Mouse (Mus musculus): ENCODE measurements around the gene Rnf227.

The Rnf227 gene

GRCm38 (mm10) chr11:69331152-69331551 lies 9.1 kb upstream of the Rnf227 start:
- DNase-seq (ENCODE audit: low spot score): no peak

GRCm38 (mm10) chr11:69331929-69332405 lies 8.3 kb upstream of the Rnf227 start:
- peak; percentile 33 for DNase-seq (ENCODE audit: low spot score)

DNA sequence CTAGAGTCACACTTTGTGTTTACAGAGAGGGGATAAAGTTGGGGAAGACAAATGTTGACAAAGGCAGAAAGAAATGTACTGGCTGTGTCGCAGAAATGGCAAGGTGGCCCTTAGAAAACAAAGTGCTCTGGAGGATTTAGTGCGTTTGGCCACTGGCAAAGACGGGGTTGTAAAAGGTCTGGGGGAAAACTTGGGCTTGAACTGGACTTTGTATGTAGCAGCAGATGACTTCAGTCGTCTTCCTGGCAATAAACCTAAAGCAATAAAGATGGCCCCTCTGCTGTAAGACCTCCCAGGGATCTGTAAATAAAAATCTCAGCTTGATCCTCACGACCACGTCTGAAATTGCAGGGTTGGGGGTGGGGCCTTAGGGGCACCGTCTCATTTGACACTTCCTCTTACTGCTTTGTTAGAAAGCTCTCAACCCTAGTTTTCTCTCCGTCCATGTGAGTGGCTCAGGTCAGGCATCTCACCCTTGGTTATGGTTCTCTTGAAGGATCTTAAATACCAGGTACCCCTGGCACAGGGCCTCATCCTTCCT lies 7.5 kb upstream of the Rnf227 start:
- DNase-seq (ENCODE audit: low spot score): no peak

DNA sequence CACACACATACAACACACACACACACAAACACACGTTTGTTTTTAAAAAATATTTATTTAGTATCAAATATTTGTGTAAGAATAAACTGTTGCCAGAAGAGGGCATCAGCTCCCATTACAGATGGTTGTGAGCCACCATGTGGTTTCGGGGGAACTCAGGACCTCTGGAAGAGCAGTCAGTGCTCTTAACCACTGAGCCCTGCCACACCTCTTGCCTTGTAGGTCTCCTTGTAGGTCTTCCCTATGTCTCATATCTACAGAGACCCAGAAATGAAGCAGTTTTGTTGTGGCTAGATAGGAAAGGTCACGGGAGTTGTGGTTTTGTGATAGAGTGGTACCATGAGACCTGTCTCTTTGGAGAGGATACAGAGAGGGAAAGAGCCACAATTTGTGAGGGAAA lies 6.3 kb upstream of the Rnf227 start:
- DNase-seq (ENCODE audit: low spot score): no peak

DNA sequence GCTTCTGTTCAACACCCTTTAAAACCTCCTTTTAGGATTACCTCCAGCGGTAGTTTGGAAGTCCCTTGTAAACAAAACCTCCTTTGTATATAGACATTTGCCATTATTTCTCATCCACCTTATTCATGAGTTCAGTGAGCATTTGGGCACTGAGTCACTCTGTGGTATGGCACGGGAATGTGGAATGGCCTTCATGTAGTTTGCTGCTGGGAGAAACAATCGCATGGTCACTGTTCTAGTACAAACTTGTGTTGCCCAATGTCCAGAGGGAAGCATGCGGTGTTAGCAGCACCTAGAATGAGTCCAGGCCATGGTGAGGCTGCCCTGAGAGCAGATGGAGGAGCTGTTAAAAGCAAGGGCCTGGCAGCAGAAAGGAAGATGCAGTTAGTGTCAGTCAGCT lies 5.5 kb upstream of the Rnf227 start:
- no peak for DNase-seq (ENCODE audit: low spot score)

GRCm38 (mm10) chr11:69346441-69346840 lies 6.2 kb downstream of the Rnf227 start:
- no peak for DNase-seq (ENCODE audit: low spot score)

GRCm38 (mm10) chr11:69356544-69356943 lies 16.3 kb downstream of the Rnf227 start:
- DNase-seq (ENCODE audit: low spot score): no peak

- DNase-seq (ENCODE audit: low spot score): no peak
Observed at GRCm38 (mm10) chr11:69357690-69358089, 17.4 kb downstream of the Rnf227 start.

DNA sequence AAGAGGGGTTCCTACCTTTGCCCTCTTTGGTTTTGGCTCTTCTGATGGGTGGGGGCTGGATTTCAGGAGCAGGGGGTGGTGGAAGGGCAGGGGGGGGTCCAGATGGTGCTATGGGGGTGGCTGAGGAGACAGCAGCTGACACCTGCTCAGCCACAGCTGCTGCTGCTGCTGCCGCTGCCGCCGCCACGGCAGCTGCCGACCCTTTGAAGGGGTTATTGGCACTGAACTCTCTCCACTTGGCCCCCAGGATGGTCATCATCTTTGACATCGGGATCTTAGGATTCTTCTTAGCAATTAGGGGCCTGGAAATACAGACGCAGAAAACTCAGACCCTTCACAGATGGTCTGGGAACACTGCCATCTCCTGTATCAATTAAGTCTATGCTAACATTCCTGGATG lies 21.8 kb downstream of the Rnf227 start:
- DNase-seq (ENCODE audit: low spot score): no peak

- DNase-seq (ENCODE audit: low spot score): no peak
Observed at GRCm38 (mm10) chr11:69362479-69362878, 22.2 kb downstream of the Rnf227 start.

DNA sequence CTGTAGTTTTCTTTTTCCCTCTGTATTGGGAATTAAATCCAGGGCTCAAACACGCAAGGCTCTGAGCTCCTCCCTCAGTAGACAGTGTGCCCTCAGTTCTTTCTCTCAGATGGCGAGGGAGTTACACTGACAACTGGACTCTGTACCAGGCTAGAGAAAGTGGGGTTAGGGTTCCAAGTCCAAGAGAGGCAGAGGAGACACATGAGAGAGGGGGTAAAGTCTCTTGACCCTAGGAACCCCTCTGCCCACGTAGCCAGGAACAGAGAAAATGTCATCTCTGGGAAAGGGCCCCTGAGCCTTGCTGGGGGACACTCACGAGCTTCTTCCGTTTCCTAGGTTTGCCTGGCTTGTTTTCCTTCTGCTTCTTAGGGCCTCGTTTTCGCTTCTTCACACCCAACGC lies 24.1 kb downstream of the Rnf227 start:
- DNase-seq (ENCODE audit: low spot score): no peak

- DNase-seq (ENCODE audit: low spot score): peak; percentile 79
Observed at GRCm38 (mm10) chr11:69364910-69365309, 24.6 kb downstream of the Rnf227 start.

GRCm38 (mm10) chr11:69365722-69366121 lies 25.5 kb downstream of the Rnf227 start:
- DNase-seq (ENCODE audit: low spot score): no peak

DNA sequence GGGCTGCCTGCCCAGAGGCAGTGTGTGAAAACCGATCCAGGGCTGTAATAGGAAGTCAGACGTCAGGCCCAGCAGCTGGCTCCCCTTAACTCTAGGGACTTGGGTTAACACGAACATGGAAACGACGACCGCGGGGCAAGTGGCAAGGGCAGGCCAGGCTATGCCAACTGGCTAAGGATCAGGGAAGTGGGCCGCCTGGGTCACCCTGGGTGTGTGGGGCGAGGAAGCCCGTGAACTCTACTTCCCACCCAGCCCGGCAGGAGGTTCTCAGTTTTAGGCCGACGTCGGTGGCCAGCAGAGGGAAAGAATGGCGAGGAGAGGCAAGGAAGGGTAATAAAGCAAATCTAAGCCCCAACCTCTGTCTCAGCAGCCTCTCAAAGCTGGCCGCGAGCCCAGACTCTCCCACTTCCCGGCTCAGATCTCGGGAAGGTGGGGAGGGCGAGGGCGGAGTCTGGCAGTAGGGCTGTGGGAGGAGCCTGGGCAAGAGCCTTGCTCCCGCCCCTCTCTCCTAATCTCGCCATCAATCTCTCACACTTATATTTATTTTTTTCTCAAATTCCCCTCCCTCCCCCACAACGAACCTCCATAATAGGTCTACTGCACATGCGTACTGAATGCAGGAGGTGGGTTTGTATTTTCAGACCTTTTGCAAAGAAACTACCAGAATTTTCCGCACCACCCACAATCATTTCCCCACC lies 26.0 kb downstream of the Rnf227 start:
- DNase-seq (ENCODE audit: low spot score): peak; percentile 94

- DNase-seq (ENCODE audit: low spot score): no peak
Observed at GRCm38 (mm10) chr11:69366855-69367615, 26.8 kb downstream of the Rnf227 start.

DNA sequence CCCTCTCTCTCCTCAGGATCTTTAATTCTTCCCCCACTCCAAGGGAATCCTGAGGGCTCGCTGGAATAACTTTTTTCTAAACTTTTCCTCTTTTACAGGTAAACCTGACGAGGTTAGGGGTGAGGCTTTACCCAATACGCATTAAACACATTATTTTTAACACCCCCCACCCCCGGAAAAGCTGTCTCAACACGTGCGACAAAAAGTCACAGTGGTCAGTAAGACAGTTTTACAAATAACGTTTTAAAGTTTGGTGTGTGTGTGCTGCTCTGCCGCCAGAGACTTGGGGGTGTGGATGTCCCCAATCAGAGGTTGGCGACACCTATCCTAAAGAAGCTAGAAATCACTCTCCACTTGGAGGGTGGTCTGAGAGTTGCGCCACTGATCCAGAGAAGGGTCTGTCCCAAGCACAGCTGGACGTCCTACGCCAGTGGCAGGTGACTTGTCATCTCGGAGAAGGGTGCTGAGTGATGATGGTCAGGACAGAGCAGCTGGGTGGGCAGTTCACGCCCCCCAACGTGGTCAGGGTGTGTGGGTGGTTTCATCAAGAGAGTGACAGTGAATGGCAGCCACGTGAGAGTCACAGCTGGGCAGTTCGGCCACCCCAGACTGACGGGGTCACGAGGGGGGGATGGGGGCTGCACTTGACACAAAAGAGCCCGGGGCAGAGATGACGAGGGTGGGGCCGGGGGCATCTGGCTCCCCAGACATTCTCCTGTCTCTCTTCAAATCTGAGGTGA lies 27.5 kb downstream of the Rnf227 start:
- no peak for DNase-seq (ENCODE audit: low spot score)

- no peak for DNase-seq (ENCODE audit: low spot score)
Observed at GRCm38 (mm10) chr11:69368356-69369214, 28.3 kb downstream of the Rnf227 start.

DNA sequence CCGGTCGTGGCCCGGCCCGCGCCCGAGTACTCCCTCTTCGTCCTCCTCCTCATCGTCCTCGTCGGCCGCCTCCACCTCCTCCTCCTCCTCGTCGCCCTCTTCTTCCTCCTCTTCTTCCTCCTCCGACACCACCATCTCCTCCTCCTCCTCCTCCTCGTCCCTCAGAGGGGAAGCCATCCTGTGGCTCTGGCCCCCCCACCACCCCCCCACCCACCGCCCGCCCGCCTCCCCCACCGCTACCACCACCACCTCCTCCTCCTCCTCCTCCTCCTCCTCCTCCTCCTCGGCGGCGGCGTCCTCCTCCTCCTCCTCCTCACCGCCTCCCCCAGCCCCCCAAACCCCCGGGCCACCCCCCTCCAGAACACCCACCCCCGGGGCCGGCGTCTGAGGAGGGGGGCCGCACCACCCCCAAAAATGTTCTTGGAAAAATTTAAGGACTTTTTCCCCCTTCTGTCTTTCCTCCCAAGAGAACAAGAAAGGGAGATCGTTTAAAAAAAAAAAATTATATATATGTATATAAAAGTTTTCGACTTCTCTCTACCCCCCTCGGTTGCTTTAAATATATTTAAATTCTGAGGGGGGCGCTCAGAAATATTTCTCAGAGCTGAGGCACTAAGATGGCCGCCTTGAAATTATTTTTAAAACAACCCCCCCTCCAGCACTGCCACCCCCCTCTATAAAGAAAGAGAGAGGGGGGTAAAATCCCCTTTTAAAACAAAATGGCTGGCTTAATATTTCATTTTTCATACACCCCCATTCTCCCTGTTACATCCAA lies 29.1 kb downstream of the Rnf227 start, which contains the start of gene Chd3:
Gene Chd3, minus strand, starts transcription at position 192 of the 775 bp plus-strand sequence.
- DNase-seq (ENCODE audit: low spot score): no peak

DNA sequence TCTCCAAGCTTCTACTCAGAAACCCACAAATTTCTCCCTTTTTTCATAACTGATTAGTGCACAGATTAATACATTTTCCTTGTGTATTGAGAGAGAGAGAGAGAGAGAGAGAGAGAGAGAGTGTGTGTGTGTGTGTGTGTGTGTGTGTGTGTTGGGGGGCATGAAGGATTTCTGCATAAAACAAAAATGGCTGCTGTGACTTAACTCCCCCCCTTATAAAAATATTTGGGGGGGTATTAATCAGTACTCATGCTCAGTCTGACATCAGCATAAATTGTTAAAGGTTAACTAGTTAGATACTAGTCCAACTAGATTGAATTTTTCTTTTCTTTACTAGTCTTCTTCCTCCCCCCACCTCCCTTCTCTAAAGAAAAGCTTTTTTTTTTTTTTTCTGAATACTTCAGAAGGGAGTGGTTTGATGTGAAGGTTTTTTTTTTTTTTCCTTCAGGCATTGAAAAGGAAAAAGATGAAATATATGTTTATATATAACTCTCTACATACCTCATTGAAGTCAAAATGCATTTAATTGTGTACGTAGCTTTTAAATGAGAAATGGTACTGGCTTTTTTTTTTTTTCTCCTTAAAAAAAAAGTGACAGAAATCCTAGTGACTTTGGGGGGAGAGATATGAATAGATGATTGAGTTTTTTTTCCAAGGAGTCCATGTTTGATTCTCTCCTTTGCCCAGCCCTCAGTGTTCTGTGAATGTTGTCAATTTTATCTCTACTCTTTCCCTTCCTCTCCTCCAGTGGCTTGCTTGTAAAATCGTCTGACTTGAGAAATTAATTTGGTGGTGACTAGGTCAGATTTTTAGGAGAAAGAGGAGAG lies 29.9 kb downstream of the Rnf227 start:
- DNase-seq (ENCODE audit: low spot score): no peak

GRCm38 (mm10) chr11:69370817-69371215 lies 30.6 kb downstream of the Rnf227 start:
- DNase-seq (ENCODE audit: low spot score): no peak
